In genomic region chr3:73084620-73085019, GRCm38 (mm10) we compare ENCODE assay signal across 19 mouse cellular contexts. TPM values are rescaled to one million over a fixed set of nuclear protein-coding genes. Genes with fewer than 3 reads are reported as not detected.
"Had no signal": no experiment of that assay in that cellular context is flagged by ENCODE, and none has a peak within 500 bp of the region (broad histone marks: within the 10 kb centered on the region; RNA-seq: fewer than 3 reads in every experiment).

No protein-coding gene starts in this region.

- H3K27ac ChIP-seq: neural tube, embryonic 12.5 days; neural tube, embryonic 13.5 days; stomach, embryonic 15.5 days; stomach, postnatal 0 days had no signal

- H3K4me1 ChIP-seq: neural tube, embryonic 12.5 days; neural tube, embryonic 13.5 days; stomach, embryonic 15.5 days had no signal

- H3K27me3 ChIP-seq: neural tube, embryonic 12.5 days; neural tube, embryonic 13.5 days; stomach, embryonic 15.5 days had no signal

- H3K9me3 ChIP-seq: neural tube, embryonic 12.5 days; neural tube, embryonic 13.5 days; stomach, embryonic 15.5 days had no signal

- H3K36me3 ChIP-seq: neural tube, embryonic 12.5 days; neural tube, embryonic 13.5 days; stomach, embryonic 15.5 days had no signal

- H3K4me2 ChIP-seq: neural tube, embryonic 12.5 days; neural tube, embryonic 13.5 days; stomach, embryonic 15.5 days had no signal

- DNase-seq: retina, postnatal 1 day; right cerebral cortex, adult 18-20 months; right cerebral cortex, postnatal 14 days; right cerebral cortex, postnatal 25 days; right cerebral cortex, postnatal 4 days; spleen, adult 18-20 months; thymus, adult 18-20 months; thymus, adult 2 months; thymus, postnatal 14 days; thymus, postnatal 25 days; thymus, postnatal 36 days; thymus, postnatal 4 days had no signal

- H3K4me3 ChIP-seq: neural tube, embryonic 12.5 days; neural tube, embryonic 13.5 days; stomach, embryonic 15.5 days had no signal

- H3K9ac ChIP-seq: neural tube, embryonic 12.5 days; neural tube, embryonic 13.5 days; stomach, embryonic 15.5 days had no signal

RNA-seq across cellular contexts. Expression of gene Slitrk3, which starts 27.0 kb away (rescaled TPM):
- polyA plus RNA-seq: spleen, adult 2 months; testis, adult 2 months; thymus, adult 2 months; thymus, postnatal 0 days had no signal
